Comparison of ENCODE assay signal across 19 mouse cellular contexts in genomic region chr7:56843565-56843964, GRCm38 (mm10).
"Had no signal": no experiment of that assay in that cellular context is flagged by ENCODE, and none has a peak within 500 bp of the region (broad histone marks: within the 10 kb centered on the region; RNA-seq: fewer than 3 reads in every experiment).

No protein-coding gene starts in this region.

- H3K36me3 ChIP-seq: kidney, embryonic 15.5 days; limb, embryonic 15.5 days; liver, embryonic 13.5 days; lung, embryonic 15.5 days; neural tube, embryonic 13.5 days had no signal

- H3K9ac ChIP-seq: kidney, embryonic 15.5 days; limb, embryonic 15.5 days; liver, embryonic 13.5 days; liver, postnatal 0 days; lung, embryonic 15.5 days; neural tube, embryonic 13.5 days had no signal

- H3K4me3 ChIP-seq: kidney, embryonic 15.5 days; left cerebral cortex, adult 2 months; limb, embryonic 15.5 days; liver, embryonic 13.5 days; lung, embryonic 15.5 days; megakaryocyte, embryonic 14.5 days; neural tube, embryonic 13.5 days had no signal

- ATAC-seq: intestine, embryonic 16.5 days; liver, postnatal 0 days; midbrain, embryonic 16.5 days had no signal

- H3K4me1 ChIP-seq: kidney, embryonic 15.5 days; limb, embryonic 15.5 days; liver, embryonic 13.5 days; lung, embryonic 15.5 days; megakaryocyte, embryonic 14.5 days; neural tube, embryonic 13.5 days had no signal

- H3K27ac ChIP-seq: kidney, embryonic 15.5 days; left cerebral cortex, adult 2 months; limb, embryonic 15.5 days; liver, embryonic 13.5 days; lung, embryonic 15.5 days; macrophage; neural tube, embryonic 13.5 days had no signal

- DNase-seq: kidney, adult 2 months; kidney, postnatal 14 days; liver, embryonic 13.5 days; liver, postnatal 0 days; lung, postnatal 14 days; retina, postnatal 1 day; spleen, adult 18-20 months; thymus, adult 18-20 months; thymus, postnatal 14 days had no signal

- H3K4me2 ChIP-seq: kidney, embryonic 15.5 days; limb, embryonic 15.5 days; liver, embryonic 13.5 days; lung, embryonic 15.5 days; midbrain, embryonic 11.5 days; neural tube, embryonic 13.5 days had no signal

- H3K9me3 ChIP-seq: kidney, embryonic 15.5 days; limb, embryonic 15.5 days; liver, embryonic 13.5 days; lung, embryonic 15.5 days; neural tube, embryonic 13.5 days had no signal

- H3K27me3 ChIP-seq: kidney, embryonic 15.5 days; limb, embryonic 15.5 days; liver, embryonic 13.5 days; lung, embryonic 15.5 days; megakaryocyte, embryonic 14.5 days; neural tube, embryonic 13.5 days had no signal
